Mouse (Mus musculus): Measurements from ENCODE around the gene Gm17428.
A peak's percentile ranks its signal among the peaks of the same experiment; 100 is the strongest.
"Not testable (repeated sequence)": the region's sequence is repeated elsewhere in the genome, so short reads cannot be mapped to it uniquely, and the experiment has no call there.

The Gm17428 gene

DNA sequence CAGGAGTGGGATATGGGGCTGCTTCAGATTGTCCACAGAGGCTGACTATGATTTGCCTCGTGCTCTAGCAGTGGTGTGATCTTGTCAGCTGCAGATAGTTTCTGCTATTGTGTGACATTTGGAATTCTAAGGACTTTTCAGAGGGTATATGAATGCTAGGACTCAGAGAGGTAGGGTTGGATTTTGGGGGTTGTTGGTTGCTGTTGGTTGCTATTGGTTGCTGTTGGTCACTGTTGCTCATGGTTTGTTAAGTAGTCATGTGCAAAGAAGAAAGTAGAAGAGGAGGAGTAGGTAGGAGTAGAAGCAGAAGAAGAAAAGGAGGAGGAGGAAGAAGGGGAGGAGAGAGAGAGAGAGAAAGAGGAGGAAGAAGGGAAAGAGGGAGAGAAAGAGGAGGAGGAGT is at the start of gene Gm17428:
Gm17428 (plus strand) TSS at position 301 of the 400 bp plus-strand sequence.
- no peak for DNase-seq (ENCODE audit: low spot score)

DNA sequence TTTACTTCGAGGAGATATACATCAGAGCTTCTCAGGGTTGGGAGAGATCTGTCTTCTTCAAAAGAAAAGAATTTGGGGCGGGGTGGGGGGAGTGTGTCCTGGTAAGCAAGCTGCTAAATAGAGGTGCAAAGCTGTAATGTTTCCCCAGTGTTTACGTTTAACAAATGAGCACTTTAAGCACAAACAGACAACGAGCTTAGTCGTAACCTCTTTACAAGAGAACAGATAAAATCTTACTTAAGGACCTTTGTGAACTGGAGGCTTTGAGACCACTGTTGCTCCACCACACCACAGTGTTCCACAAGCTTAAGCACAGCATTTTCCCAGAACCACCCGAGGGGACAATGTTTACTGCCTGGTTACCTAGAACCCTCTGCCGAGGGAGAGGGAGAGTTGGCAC is 49.4 kb upstream of the Gm17428 start:
- no peak for DNase-seq (ENCODE audit: low spot score)

DNA sequence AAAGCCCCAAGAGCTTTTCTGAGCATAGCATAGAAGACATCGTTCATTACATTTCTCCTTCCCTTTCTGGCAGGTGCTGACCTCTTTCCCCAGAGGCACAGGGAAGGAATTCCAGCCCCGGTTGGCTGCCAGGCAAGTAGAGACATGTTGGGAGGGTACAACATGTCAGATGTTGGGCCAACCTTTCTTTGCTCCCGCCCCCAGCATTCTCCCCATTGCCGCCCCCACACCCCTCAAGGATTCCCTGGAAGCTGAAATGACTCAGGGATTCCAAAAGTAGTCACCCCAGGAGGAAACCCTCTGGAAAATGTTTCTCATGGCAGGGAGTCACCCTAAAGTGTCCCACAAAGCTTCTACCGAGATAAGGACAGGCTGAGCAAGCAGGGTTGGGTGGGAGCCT is 46.9 kb upstream of the Gm17428 start:
- no peak for DNase-seq (ENCODE audit: low spot score)

DNA sequence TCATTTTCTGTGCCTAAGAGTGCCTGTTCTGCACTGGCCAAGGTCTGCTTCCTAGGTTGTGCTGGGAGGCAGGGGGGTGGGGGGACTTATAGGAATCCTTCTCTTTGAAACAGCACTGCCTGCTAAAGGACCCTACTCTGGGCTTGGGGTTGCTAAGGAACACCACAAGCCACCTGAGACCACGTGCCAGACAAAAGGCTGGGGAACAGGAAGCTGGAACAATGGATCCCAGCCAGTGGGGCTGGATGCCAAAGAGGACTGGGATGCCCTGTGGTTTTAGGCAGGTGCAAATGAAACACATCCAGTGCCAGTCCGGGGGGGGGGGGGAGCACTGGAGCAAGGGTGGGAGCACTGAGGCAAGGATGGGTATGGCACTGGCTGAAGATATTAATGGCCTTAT is 46.3 kb upstream of the Gm17428 start:
- DNase-seq (ENCODE audit: low spot score) = no peak

DNA sequence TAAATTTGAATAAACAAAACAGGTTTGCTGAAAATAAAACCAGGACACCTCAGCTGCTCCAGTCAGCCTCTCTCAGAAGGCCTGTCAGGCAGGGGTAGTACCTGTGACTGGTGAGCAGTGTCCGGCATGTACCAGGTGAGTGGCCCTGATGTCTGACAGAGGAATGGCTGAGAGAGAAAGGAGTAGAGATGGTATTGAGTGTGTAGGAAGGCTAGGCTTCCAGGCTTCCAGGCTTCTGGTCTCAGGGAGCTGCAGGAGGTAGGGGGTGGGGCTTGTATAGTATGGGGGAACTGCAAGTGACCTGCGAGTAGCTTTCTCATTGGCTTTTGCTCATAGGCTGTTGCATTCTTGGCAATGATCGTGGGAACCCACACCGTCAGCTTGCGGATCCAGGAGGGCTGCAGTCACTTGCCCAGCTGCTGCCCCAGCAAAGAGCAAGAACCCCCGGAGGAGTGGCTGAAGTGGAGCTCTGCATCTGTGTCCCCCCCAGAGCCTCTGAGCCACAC is 44.0 kb upstream of the Gm17428 start, which contains the start of gene Il25:
Il25 (plus strand) TSS at position 51 of the 506 bp plus-strand sequence.
- no peak for DNase-seq (ENCODE audit: low spot score)

DNA sequence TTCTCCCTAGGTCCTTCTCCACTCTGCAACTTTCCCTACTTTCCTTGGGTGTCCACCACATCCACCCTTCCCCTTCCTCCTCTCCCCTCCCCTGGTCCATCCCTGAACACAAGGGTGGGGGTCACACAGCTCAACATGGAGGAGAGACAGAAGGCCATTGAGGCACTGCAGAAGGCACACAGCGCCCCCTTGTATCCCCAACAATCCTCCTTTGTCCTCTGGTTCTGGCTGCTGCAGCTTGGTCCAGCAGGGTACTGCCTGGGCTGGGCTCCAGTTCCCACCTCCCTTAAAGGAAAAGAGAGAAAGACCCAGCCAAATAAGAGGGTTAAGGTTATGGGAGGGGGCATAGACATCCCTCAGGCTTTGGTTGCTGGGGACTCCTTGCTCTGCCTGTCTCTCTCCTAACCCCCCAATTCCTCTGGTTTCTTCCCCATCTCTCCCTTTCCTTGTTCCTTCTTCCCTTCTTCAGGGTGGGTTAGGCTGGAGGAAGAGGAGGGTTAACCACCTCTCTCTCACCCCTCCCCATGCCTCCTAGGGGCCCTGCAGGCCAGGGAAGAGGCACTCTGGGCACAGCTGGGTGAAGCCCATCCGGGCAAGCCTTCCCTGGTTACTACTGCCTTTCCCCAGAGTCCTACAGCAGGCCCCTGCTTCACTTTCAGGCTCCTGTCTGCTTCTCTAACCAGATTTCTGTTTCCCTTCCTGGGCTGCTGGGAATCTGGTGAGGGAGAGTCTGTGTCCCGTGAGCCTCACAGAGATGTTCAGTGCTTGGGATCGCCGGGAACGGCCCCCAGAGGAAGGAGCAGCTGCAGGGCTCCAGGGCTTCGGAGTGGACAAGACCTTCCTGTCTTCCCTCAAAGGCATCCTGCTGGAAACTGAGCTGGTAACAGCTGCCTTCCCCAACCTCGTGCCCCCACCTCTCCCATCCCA is 40.6 kb upstream of the Gm17428 start, which contains the start of gene Cmtm5:
Cmtm5 (plus strand) TSS at position 358 of the 927 bp plus-strand sequence.
- DNase-seq (ENCODE audit: low spot score) = no peak

DNA sequence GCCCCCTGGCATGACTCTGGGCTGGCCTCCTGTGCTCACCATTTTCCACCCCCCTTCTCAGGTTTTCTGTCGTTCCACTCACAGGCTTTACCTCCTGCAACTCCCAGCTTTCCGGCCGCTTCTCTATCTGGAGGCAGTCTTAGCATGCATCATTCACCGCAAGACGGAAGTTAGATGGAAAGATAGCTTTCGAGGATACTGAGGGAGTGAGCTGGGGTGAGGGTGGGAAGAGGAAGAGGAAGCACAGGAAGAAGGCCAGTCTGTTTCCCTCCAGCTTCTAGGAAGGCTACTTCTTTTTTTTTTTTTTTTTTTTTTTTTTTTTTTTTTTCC is 39.9 kb upstream of the Gm17428 start:
- no peak for DNase-seq (ENCODE audit: low spot score)

DNA sequence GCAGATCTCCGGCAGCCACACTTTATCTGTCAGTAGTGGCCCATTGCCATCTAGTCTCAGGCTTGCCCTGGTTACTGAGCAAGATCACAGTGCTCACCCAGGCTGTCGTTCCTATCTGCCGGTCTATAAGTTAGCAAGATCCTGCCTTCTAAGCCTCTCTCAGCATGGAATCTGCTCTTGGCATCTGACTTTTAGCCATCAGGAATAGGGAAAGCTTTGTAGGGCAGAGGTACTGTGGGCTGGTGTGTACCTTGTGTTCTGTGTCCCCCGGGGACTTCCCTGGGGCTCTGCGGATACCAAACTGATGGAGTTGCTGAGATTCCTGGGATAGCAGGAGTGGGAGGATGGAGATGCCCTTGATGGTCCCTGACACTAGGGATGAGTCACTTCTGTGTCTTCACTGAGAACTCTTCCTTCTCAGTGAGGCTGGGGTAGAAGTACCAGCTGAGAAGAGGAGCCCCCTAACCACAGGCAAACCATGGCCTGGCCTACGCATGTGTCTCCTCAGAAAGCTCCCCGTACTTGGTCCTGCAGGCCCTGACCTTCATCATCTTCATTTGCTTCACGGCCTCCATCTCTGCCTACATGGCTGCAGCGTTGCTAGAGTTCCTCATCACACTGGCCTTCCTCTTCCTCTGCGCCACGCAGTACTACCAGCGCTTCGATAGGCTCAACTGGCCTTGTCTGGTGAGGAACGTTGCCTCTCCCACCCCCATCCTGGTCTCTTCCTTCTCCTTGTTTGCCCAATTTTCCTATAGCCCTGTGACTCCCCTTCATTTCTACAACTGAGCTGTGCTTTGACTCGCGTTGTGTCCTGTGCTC is 39.2 kb upstream of the Gm17428 start:
- no peak for DNase-seq (ENCODE audit: low spot score)

DNA sequence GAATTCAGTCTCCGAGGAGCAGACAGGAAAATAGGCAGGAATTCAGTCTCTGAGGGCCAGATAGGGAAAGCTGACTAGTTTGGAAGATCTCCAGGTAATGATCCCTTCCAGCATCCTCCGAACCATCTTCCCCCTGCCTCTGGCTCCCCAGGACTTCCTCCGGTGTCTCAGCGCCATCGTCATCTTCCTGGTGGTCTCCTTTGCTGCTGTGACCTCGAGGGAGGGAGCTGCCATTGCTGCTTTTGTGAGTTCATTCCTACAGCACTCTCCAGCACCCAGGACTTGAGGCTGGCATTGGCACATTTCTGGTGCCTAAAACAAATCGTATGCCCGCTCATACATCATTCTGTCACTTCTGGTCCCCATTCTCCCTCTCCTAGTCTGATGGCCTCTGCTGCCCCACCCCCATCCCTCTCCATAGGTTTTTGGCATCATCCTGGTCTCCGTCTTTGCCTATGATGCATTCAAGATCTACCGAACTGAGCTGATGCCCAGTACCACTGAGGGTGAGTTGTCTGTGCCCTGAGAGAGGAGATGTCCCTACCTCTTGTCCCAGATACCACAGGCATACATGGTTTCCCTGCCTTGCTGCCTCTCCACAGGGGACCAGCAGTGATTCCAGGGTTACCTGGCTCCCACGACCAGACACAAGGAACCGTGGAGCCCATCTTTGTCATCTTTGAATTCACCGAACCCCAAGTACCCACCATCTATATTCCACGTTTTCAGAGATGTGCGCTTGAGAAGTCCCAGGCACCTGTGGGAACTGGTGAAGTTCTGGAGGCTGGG is 38.1 kb upstream of the Gm17428 start:
- no peak for DNase-seq (ENCODE audit: low spot score)

DNA sequence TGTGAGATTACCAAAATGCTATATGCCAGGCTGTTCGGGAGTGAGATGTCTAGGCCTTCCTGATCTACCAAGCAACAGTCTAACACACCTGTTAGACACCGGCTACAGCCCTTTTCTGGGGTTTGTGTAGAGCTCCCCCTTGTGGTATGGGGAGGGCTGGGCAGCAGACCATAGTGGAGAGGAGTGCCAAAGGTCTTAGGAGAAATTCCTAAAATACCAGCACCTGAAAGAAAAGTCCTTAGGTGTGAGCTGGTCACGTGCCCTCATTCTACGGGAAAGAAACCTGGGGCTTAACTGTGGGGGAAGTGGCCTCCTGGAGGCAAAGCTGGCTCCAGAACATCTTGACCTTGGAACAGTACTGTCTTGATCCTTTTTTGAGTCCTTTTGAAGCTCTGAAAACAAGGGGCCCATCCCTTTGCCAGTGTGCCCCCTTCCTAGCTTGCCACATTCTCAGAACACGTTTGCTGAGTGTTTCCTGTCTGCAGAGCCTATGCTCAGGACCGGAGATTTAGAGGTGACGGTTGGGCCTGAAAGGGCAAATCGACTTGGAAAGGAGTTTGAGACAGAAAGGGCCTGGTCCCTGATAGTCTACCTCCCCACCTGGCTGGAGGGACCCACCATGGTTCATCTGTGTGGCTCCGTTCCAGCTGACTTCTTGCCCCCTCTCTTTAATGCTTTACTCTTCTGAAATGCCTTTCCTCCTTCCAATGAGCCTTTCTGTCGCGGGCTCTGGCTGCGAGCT is 37.1 kb upstream of the Gm17428 start:
- DNase-seq (ENCODE audit: low spot score) = peak; percentile 39

DNA sequence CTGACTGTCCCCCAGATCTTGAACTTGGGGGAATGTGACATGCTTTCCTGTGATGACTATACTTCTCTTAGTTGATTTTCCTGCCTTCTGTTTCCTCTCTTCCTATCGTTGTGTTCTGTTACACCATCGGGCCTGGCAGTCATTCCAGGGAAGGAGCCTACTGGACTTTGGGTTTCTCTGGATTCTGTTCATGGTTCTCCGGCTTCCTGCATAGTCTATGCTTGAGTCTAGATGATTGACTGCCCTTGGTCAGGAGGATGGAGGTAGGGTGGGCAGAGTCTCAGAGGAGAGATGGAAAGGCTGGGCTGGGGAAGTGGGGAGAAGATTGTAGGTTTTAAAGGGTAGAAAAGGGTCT is 36.6 kb upstream of the Gm17428 start:
- DNase-seq (ENCODE audit: low spot score) = no peak

DNA sequence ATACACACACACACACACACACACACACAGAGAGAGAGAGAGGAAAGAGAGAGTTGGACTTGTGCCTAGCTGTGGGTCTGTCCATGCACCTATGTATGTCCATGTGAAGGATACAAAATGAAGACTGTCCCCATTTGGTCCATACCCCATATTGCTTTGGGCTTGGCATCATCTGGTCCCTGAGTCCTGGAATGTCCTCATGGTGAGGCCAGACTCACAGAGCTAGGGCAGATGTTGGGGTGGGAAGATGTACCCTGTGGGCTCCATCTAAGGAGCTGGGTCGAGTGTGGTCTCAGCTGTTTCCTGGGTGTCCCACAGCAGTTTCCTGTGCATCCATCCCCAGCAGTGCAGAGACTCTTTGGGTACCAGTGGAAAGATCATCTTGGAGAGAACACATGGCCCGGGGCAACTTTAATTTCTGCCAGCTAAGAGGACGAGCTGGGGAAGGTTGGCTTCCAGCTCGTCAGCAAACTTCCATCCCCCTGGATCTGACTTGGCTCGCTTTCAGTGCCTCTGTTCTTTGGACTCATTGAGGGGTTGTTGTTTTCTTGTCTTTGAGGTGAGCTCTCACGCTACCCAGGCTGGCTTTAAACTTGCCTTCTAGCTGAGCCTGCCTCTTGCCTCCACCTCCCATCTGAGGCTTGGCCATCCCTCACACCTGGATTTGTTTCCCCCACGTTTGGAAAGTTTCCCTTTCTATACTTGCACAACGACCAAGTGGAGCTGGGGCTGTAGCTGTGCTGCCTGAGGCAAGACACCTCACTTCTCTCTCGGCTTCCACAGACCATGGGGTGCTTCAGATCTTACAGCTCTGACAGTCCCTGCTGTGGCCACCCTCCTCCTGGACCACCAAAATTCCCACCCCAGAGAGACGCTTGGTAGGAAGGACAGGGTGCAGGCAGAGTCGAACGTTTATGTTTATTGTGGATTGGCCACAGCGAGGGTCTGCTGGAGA is 35.4 kb upstream of the Gm17428 start:
- no peak for DNase-seq (ENCODE audit: low spot score)

DNA sequence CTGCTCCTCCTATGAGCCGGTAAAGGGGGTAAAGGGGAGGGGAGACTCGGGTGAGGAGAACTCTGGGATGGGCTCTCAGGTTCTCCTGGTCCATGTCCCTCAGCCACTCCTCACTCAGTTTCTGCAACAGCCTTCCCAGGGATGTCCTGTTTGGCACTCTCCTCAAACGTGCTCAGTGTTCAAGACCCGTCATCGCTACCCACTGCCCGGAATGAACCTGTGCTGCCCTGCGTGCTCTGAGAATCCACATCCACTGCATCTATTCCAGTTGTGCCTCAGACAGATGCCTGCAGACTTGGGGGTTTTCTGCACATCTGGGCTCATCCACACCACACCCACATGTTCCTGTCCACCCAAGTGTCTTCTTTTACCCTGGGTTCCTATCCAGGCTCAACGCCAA is 34.3 kb upstream of the Gm17428 start:
- DNase-seq (ENCODE audit: low spot score) = no peak

DNA sequence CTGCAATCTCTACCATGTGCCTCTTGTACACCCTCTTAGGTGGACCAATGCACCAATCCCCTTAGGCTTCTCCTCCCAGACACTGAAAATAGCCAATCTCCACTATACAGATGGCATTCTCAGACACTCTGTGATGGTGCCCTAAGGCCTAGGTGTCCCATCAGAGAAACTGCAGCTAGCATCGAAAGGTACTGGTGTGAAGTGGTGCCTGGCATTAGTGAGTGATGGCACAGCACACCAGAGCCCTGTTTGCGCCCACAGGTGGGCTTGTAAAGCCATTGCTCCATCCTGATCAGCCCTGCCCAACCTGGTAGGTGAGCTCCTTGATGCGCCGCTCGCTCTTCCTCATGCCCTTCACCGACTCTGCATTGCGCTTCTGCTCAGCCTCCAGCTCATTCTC is 32.8 kb upstream of the Gm17428 start:
- DNase-seq (ENCODE audit: low spot score) = no peak

DNA sequence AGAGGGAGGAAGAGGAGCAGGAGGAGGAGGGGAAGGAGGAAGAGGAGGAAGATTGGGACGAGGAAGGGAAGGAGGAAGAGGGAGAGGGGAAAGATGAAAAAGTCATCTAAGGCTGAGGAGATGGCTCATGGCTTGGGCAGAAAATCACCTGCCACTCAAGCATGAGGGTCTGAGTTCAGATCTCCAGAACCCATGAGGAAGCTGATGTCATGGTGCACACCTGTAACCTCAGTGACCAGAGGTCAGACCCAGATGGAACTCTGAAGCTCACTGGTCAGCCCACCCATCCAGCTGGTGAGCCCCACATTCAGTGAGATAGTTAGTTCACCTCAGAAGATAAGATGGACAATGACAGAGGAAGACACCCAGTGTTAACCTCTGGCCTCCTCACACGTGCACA is 31.8 kb upstream of the Gm17428 start:
- DNase-seq (ENCODE audit: low spot score) = no peak

DNA sequence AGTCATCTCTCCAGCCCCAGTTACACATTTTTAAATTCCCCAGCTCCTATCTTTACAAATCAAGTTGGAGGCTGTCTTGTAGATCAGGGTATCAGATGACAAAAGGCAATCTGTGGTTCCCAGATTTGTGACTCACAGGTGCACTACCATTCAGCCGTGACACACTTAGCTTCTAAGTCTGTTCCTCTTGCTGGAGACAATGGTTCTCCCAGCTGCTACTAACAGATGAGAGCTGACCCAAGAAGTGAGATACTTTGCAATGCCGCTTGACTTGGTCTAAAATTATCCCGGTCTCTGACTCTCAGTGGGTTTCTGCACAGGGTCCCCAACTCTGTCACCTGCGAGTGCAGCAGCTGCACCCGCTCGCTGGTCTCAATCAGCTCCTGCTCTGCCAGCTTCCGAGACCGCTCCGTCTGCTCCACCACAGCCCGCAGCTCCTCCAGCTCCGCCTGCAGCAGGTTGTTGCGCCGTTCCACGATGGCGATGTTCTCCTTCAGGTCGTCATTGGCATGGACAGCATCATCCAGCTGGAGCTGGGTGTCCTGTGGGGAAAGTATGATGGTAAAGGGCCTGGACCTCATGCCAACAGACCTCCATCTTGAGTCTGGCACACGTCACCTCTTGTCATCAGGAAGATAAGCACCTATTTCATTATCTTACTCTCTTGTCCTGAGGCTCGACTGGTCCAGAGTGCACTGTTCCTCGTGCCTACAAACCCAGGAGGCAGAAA is 30.6 kb upstream of the Gm17428 start:
- DNase-seq (ENCODE audit: low spot score) = no peak

DNA sequence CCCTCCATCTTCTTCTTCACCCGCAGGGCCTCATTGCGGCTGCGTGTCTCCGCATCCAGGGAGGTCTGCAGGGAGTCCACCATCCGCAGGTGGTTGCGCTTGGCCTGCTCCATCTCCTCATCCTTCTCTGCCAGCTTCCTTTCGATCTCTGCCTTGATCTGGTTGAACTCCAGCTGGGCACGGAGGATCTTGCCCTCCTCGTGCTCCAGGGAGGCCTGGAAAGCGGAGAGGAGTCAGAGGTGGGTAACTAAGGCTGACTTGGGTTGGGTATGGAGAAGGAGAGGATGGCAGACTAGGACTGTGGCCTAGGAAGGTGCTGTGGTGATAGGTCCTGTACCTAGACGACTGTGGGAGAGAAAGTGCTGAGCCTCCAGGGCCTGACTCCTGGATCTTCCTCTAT is 29.7 kb upstream of the Gm17428 start:
- not testable (repeated sequence) for DNase-seq (ENCODE audit: low spot score)

DNA sequence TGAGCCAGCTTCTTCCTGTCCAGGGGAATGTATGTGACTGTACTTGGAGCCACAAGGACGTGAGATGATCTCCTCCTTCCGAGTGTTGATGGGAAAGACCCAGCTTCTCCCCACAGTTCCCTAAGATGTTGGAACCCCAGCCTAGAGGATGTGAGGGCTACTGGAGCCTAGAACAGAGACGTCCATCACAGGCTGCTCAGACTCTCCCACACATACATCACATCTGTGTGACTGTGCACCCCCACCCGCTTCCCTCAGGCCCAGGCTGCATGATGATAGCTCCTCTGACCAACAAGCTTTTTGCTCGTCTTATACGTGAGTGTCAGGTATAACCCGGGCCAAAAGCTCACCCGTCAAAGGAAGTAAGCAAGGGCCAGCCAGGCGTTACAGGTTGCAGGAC is 28.0 kb upstream of the Gm17428 start:
- no peak for DNase-seq (ENCODE audit: low spot score)

DNA sequence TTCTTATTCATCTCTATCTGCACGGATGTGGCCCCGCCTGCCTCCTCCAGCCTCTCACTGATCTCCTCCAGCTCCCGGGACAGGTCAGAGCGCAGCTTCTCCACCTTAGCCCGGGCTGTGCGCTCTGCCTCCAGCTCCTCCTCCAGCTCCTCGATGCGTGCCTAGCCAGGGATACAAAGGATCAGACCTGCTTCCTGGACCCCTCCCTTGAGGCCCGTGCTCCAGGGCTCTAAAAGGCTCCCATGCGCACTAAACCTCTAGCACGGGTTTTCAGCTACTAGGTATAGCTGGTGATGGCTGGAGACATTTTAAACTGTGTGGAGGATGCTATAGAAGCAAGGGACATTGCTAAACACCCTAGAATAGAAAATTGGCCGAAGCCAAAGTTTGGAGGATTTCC is 26.2 kb upstream of the Gm17428 start:
- DNase-seq (ENCODE audit: low spot score) = no peak

DNA sequence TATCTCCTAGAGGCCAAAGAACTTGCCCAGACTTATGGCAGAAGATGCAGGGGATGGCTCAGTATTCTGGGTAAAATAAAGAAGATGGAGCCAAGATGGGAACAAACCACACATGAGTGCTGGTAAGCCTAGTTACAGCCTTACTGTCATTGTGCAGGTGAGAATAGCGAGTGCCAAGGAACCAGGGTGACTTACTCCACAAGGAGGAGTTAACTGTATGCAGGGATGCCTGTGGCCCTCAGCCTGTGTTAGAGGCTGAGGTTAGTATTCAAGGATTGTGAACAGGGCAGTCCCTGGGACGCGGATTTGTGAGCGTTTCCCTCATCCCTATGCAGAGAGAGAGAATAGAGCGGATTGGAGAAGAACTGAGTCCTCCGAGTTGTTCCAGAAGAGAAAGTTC is 25.1 kb upstream of the Gm17428 start:
- no peak for DNase-seq (ENCODE audit: low spot score)

All from testis, postnatal 14 days (tissue).